Mouse (Mus musculus) ES-Bruce4 (cell line): ENCODE data around the gene Plod3. TPM values are rescaled to one million over a fixed set of nuclear protein-coding genes. Genes with fewer than 3 reads are reported as not detected.

Experiments
- H3K27ac ChIP-seq: 2 replicates; pipeline ENCODE4 v1.5.1; 2012; ENCODE audit warnings: low read length, inconsistent platforms; ENCODE audit not compliant: insufficient read depth
- H3K27me3 ChIP-seq: 2 replicates; pipeline ENCODE4 v1.6.1; 2012; ENCODE audit warnings: mild to moderate bottlenecking, low read length, inconsistent platforms; ENCODE audit not compliant: control insufficient read depth, poor library complexity, insufficient read depth, severe bottlenecking
- H3K36me3 ChIP-seq: 2 replicates; pipeline ENCODE4 v1.6.1; 2012; ENCODE audit warnings: inconsistent platforms, mild to moderate bottlenecking, low read length, moderate library complexity; ENCODE audit not compliant: control insufficient read depth, poor library complexity, insufficient read depth, severe bottlenecking
- H3K4me1 ChIP-seq: one replicate; pipeline ENCODE4 v1.8.1; 2011; ENCODE audit warnings: low read length; ENCODE audit not compliant: control insufficient read depth, insufficient read depth
- H3K4me3 ChIP-seq: 2 replicates; pipeline ENCODE4 v1.5.1; 2011; ENCODE audit warnings: low read depth, mild to moderate bottlenecking, low read length
- H3K9ac ChIP-seq: 2 replicates; pipeline ENCODE4 v1.6.1; 2012; ENCODE audit warnings: low read depth, mild to moderate bottlenecking, inconsistent platforms; ENCODE audit not compliant: poor library complexity, severe bottlenecking
- H3K9me3 ChIP-seq: replicated peaks from 2 replicates; pipeline ENCODE4 v1.6.1; 2012; ENCODE audit warnings: mild to moderate bottlenecking, low read length, inconsistent platforms; ENCODE audit not compliant: control insufficient read depth, poor library complexity, insufficient read depth, severe bottlenecking
- CTCF ChIP-seq: IDR thresholded peaks from one replicate; pipeline ENCODE4 v1.8.1; 2011; ENCODE audit warnings: low read depth, low read length
- EP300 ChIP-seq: IDR thresholded peaks from 2 replicates; pipeline ENCODE4 v1.6.1; 2011; ENCODE audit warnings: low read depth, low read length; ENCODE audit not compliant: insufficient read depth
- POLR2A ChIP-seq: IDR thresholded peaks from one replicate; pipeline ENCODE4 v1.8.1; 2011; ENCODE audit warnings: low read length; ENCODE audit not compliant: insufficient read depth
- polyA plus RNA-seq: library from polyadenylated mRNA; stranded (reverse); fragments of >200 nt; gene quantifications from 2 replicates; pipeline ENCODE4 v1.2.4, GENCODE M21; 2011; ENCODE audit warnings: low read depth; ENCODE audit not compliant: missing spikeins, insufficient read depth, insufficient read length

Gene Plod3
- polyA plus RNA-seq, 1 experiment: 29.3 TPM

GRCm38 (mm10) chr5:136966331-136966730 lies 20.5 kb upstream of the Plod3 start, which contains the start of gene Cldn15:
Gene Cldn15, plus strand, starts transcription at chr5:136966616.
- Histone ChIP-seq H3K9me3 (no peaks in the 10 kb centered on the region), H3K4me3 (no peak within 1 kb of the TSS), H3K4me1 (peaks cover 5% of the 10 kb centered on the region), H3K9ac (0 out of 2 replicates have a peak within 1 kb of the TSS, but pooled peaks have one; percentile 8), H3K27me3 (no peaks in the 10 kb centered on the region), H3K27ac (peak within 1 kb of the TSS; percentile 56), H3K36me3 (peaks cover 4% of the 10 kb centered on the region; the same call in 1 of the 2 replicates)
- TF ChIP-seq CTCF (no peak), POLR2A (no peak), EP300 (no peak)

GRCm38 (mm10) chr5:136966861-136967455 lies 19.9 kb upstream of the Plod3 start:
- Histone ChIP-seq H3K36me3 (peaks cover 4% of the 10 kb centered on the region; the same call in 1 of the 2 replicates), H3K27me3 (no peaks in the 10 kb centered on the region), H3K9me3 (no peaks in the 10 kb centered on the region), H3K4me3 (no peak overlapping the region), H3K4me1 (peaks cover 5% of the 10 kb centered on the region), H3K9ac (no peak overlapping the region), H3K27ac (no peak overlapping the region)
- no peak for TF ChIP-seq CTCF
- no peak for TF ChIP-seq EP300
- no peak for TF ChIP-seq POLR2A

GRCm38 (mm10) chr5:136967592-136967991 lies 19.2 kb upstream of the Plod3 start:
- no peak overlapping the region for H3K4me3 ChIP-seq
- peaks cover 5% of the 10 kb centered on the region for H3K4me1 ChIP-seq
- no peaks in the 10 kb centered on the region for H3K27me3 ChIP-seq
- H3K36me3 ChIP-seq: peaks cover 4% of the 10 kb centered on the region; the same call in 1 of the 2 replicates
- no peaks in the 10 kb centered on the region for H3K9me3 ChIP-seq
- TF ChIP-seq POLR2A (no peak), CTCF (no peak), EP300 (no peak)
- H3K9ac ChIP-seq: no peak overlapping the region
- H3K27ac ChIP-seq: no peak overlapping the region

- Histone ChIP-seq H3K9ac (no peak overlapping the region), H3K4me1 (peaks cover 5% of the 10 kb centered on the region), H3K27me3 (no peaks in the 10 kb centered on the region), H3K36me3 (no peaks in the 10 kb centered on the region; the same call in 1 of the 2 replicates), H3K4me3 (no peak overlapping the region), H3K27ac (no peak overlapping the region), H3K9me3 (no peaks in the 10 kb centered on the region)
- no peak for TF ChIP-seq EP300
- TF ChIP-seq CTCF: peak; percentile 86
Measured at GRCm38 (mm10) chr5:136970703-136971102, 16.1 kb upstream of the Plod3 start.

GRCm38 (mm10) chr5:136973670-136974069 lies 13.1 kb upstream of the Plod3 start:
- H3K4me1 ChIP-seq: no peaks in the 10 kb centered on the region
- TF ChIP-seq POLR2A (no peak), CTCF (no peak), EP300 (no peak)

GRCm38 (mm10) chr5:136977769-136978168 lies 9.1 kb upstream of the Plod3 start:
- Histone ChIP-seq H3K4me1 (no peaks in the 10 kb centered on the region), H3K9me3 (no peaks in the 10 kb centered on the region), H3K36me3 (no peaks in the 10 kb centered on the region), H3K27ac (no peak overlapping the region), H3K4me3 (no peak overlapping the region), H3K27me3 (no peaks in the 10 kb centered on the region), H3K9ac (no peak overlapping the region)
- TF ChIP-seq CTCF: no peak
- no peak for TF ChIP-seq EP300
- TF ChIP-seq POLR2A: no peak

More at GRCm38 (mm10) chr5:136973670-136974069, 13.1 kb upstream of the Plod3 start:
- Histone ChIP-seq H3K9ac (no peak overlapping the region), H3K9me3 (no peaks in the 10 kb centered on the region), H3K4me3 (no peak overlapping the region), H3K27me3 (no peaks in the 10 kb centered on the region), H3K27ac (no peak overlapping the region), H3K36me3 (no peaks in the 10 kb centered on the region)
